Mouse (Mus musculus) embryonic fibroblast, embryonic 13.5 days (primary cell): ENCODE measurements at regions not wholly inside any gene's neighbourhood (a gene's known extent, or its start where the extent isn't known, plus 50 kb on each side); places are given as distances from the start of the nearest gene placed in this dataset.

Source experiments
- H3K27ac ChIP-seq: 2 replicates; pipeline ENCODE4 v1.5.1; 2012; ENCODE audit warnings: low read length, control low read depth, inconsistent platforms; ENCODE audit not compliant: insufficient read depth
- H3K4me1 ChIP-seq: 2 replicates; pipeline ENCODE4 v1.6.1; 2011; ENCODE audit warnings: low read length; ENCODE audit not compliant: control insufficient read depth, insufficient read depth
- H3K4me3 ChIP-seq: 2 replicates; pipeline ENCODE4 v1.5.1; 2011; ENCODE audit warnings: mild to moderate bottlenecking, control low read depth, low read length; ENCODE audit not compliant: insufficient read depth
- CTCF ChIP-seq: IDR thresholded peaks from 2 replicates; pipeline ENCODE4 v1.5.1; 2011; ENCODE audit warnings: mild to moderate bottlenecking, control low read depth, low read length, moderate library complexity, borderline replicate concordance; ENCODE audit not compliant: insufficient read depth
- POLR2A ChIP-seq: IDR thresholded peaks from 2 replicates; pipeline ENCODE4 v1.6.1; 2011; ENCODE audit warnings: low read depth, mild to moderate bottlenecking, control low read depth, low read length, moderate library complexity

GRCm38 (mm10) chr16:28109771-28110170 is 643.1 kb downstream of the Fgf12 start:
- Histone ChIP-seq H3K4me1 (no peaks in the 10 kb centered on the region), H3K27ac (no peak overlapping the region), H3K4me3 (no peak overlapping the region)
- TF ChIP-seq POLR2A (no peak), CTCF (no peak)
